Mouse (Mus musculus) hindbrain, embryonic 11.5 days (tissue): ENCODE data around the gene Gm4724. TPM values are rescaled to one million over a fixed set of nuclear protein-coding genes. Genes with fewer than 3 reads are reported as not detected.
"Not testable (repeated sequence)": the region's sequence is repeated elsewhere in the genome, so short reads cannot be mapped to it uniquely, and the experiment has no call there.

Source experiments
- ATAC-seq: fragments of 200-750 bp; cut with Nextera tagmentation; 2 replicates; pipeline ENCODE4 v1.8.0; 2017; ENCODE audit warnings: mild to moderate bottlenecking, moderate TSS enrichment, moderate library complexity; ENCODE audit not compliant: low FRiP score
- DNase-seq: peaks from one replicate; pipeline ENCODE4 v3.0.0-alpha.2; 2015; ENCODE audit warnings: low spot score
- H3K27ac ChIP-seq: fragments of 300-500 bp; sonication (generic); 2 replicates; pipeline ENCODE4 v1.5.1; 2014; ENCODE audit warnings: mild to moderate bottlenecking, low read depth, low read length
- H3K27me3 ChIP-seq: fragments of 300-500 bp; sonication (generic); 2 replicates; pipeline ENCODE4 v1.6.1; 2014; ENCODE audit warnings: mild to moderate bottlenecking, low read length, moderate library complexity, mixed read lengths; ENCODE audit not compliant: control insufficient read depth, insufficient read depth
- H3K36me3 ChIP-seq: fragments of 300-500 bp; sonication (generic); 2 replicates; pipeline ENCODE4 v1.6.1; 2014; ENCODE audit warnings: mild to moderate bottlenecking, low read length, moderate library complexity, mixed read lengths; ENCODE audit not compliant: control insufficient read depth, insufficient read depth
- H3K4me1 ChIP-seq: fragments of 300-500 bp; sonication (generic); replicated peaks from 2 replicates; pipeline ENCODE4 v1.6.1; 2014; ENCODE audit warnings: low read length, mixed read lengths; ENCODE audit not compliant: control insufficient read depth, insufficient read depth
- H3K4me2 ChIP-seq: fragments of 300-500 bp; sonication (generic); replicated peaks from 2 replicates; pipeline ENCODE4 v1.6.1; 2014; ENCODE audit warnings: mild to moderate bottlenecking, low read depth, low read length
- H3K4me3 ChIP-seq: fragments of 300-500 bp; sonication (generic); 2 replicates; pipeline ENCODE4 v1.5.1; 2014; ENCODE audit warnings: low read depth, low read length
- H3K9ac ChIP-seq: fragments of 300-500 bp; sonication (generic); 2 replicates; pipeline ENCODE4 v1.6.1; 2014; ENCODE audit warnings: low read depth, low read length
- H3K9me3 ChIP-seq: fragments of 300-500 bp; sonication (generic); 2 replicates; pipeline ENCODE4 v1.6.1; 2016; ENCODE audit warnings: low read length; ENCODE audit not compliant: control insufficient read depth
- WGBS: fragments of 180-500 bp; shearing (Covaris S2); extraction: QIAGEN DNeasy Blood & Tissue Kit; methylation state at CpG from one replicate; pipeline ENCODE4 v1.1.7; 2014; 5-methylcytosine and 5-hydroxymethylcytosine counted together
- polyA plus RNA-seq: library from polyadenylated mRNA; unstranded; fragments of >200 nt; fragmentation: Nextera tagmentation; extraction: Ambion mirVana; gene quantifications from 2 replicates; pipeline ENCODE4 v1.2.1, GENCODE M21; 2014

The Gm4724 gene
- polyA plus RNA-seq: 23.8 and 32.8 TPM in 2 replicates

GRCm38 (mm10) chr2:175435707-175436106, at the start of gene Gm4724:
Gene Gm4724 (minus strand): TSS chr2:175435807.
- not testable (repeated sequence) for H3K4me1 ChIP-seq, H3K36me3 ChIP-seq, H3K9ac ChIP-seq, H3K4me3 ChIP-seq, H3K4me2 ChIP-seq, H3K27me3 ChIP-seq, H3K9me3 ChIP-seq, H3K27ac ChIP-seq, ATAC-seq, DNase-seq
- no CpG with 5 or more reads among the region's 4 CpGs for WGBS

GRCm38 (mm10) chr2:175469685-175470084, 34.1 kb upstream of the Gm4724 start, which contains the start of gene Zfp965:
Gene Zfp965 (plus strand): TSS chr2:175469985.
- DNase-seq: not testable (repeated sequence)

More at GRCm38 (mm10) chr2:175469685-175470084, 34.1 kb upstream of the Gm4724 start, which contains the start of gene Zfp965:
- H3K4me2 ChIP-seq, H3K36me3 ChIP-seq, H3K9ac ChIP-seq, H3K27ac ChIP-seq, H3K4me3 ChIP-seq, H3K27me3 ChIP-seq, H3K9me3 ChIP-seq, ATAC-seq, H3K4me1 ChIP-seq: not testable (repeated sequence)
- whole genome bisulfite sequencing: no CpG with 5 or more reads among the region's 6 CpGs

Other genes starting within 250 kb of the Gm4724 start
- gene Gm14391, start 228.9 kb downstream of the Gm4724 start, polyA plus RNA-seq: 5.9 and 9.8 TPM in 2 replicates
- gene Gm14440, start 160.7 kb downstream of the Gm4724 start, polyA plus RNA-seq: 2.6 and 5.5 TPM in 2 replicates
- gene Gm4631, start 97.6 kb downstream of the Gm4724 start, polyA plus RNA-seq: 24.0 and 25.1 TPM in 2 replicates
- 4.2 and 6.7 TPM in 2 replicates for gene Zfp968, start 63.4 kb downstream of the Gm4724 start, polyA plus RNA-seq
- gene Zfp965, start 34.2 kb upstream of the Gm4724 start, polyA plus RNA-seq: 5.9 and 7.2 TPM in 2 replicates
- gene Gm11007, start 208.2 kb upstream of the Gm4724 start, polyA plus RNA-seq: not detected in 2 replicates